Mouse (Mus musculus) B cell, adult 62 days (primary cell): ENCODE data around the gene Ap1s3. TPM values are rescaled to one million over a fixed set of nuclear protein-coding genes. Genes with fewer than 3 reads are reported as not detected.

Experiments used
- total RNA-seq: library from RNA; stranded (reverse); gene quantifications from 4 replicates; pipeline ENCODE4 v1.2.4, GENCODE M21; 2023

The Ap1s3 gene
- total RNA-seq = 32.5 to 39.7 TPM (median 36.8 TPM) in 4 replicates

DNA sequence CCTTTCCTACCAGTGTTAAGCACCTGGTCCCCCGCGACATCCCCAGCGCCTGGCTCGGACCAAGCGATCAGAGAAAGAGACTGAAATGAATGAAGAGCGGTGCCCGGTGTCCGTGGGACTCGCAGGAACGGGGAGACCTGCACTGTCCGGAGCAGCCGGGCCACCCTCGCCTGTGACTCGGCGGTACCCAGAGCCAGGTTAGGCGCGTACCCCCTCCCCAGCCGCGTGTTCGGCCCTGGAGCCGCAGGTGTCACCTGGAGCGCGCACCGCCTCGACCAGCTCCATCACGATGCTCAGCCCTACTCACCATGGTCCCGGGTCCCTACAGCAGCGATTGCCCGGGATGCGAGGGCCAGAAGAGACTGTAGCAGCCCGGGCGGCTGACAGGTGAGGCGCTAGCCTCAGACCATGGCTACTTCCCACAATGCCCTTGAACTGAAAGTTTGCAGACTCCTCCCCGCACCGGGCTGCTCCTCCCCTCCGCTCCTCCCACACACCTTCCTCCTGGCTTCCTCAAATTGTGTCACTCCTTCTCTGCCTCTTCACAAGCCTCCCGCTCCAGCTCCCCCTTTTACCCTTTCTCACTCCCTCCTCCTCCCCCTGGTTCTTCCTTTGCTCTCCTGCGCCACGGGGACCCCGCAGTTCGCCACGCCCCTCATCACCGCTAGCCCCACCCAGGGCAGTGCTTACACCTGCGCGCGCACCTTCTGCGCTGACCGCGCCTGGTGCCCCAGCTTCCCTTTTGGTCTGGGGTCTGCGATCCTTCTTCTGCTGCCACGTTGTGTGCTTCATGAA, at the start of gene Ap1s3:
Gene Ap1s3, minus strand, starts transcription at position 430 of the 795 bp plus-strand sequence.

Other genes starting within 250 kb of the Ap1s3 start
- not detected in 4 replicates for gene Scg2, start 231.9 kb downstream of the Ap1s3 start, total RNA-seq
- 14.1 to 16.2 TPM (median 14.8 TPM) in 4 replicates for gene Mrpl44, start 104.0 kb upstream of the Ap1s3 start, total RNA-seq
- 42.0 to 55.4 TPM (median 48.6 TPM) in 4 replicates for gene Wdfy1, start 104.2 kb upstream of the Ap1s3 start, total RNA-seq
- 3.1 to 5.4 TPM (median 3.8 TPM) in 4 replicates for gene Serpine2, start 189.2 kb upstream of the Ap1s3 start, total RNA-seq